Mouse (Mus musculus) ZHBTc4 (cell line): ENCODE measurements at regions not wholly inside any gene's neighbourhood (a gene's known extent, or its start where the extent isn't known, plus 50 kb on each side); places are given as distances from the start of the nearest gene placed in this dataset.
"Not testable (repeated sequence)": the region's sequence is repeated elsewhere in the genome, so short reads cannot be mapped to it uniquely, and the experiment has no call there.

Source experiments
- DNase-seq: peaks from one replicate; pipeline ENCODE4 v3.0.0-alpha.2; 2011; ENCODE audit warnings: low read depth, low spot score

- no peak for DNase-seq
Measured at GRCm38 (mm10) chr14:86322365-86322764, 818.7 kb downstream of the Diaph3 start.

- no peak for DNase-seq
Measured at GRCm38 (mm10) chr14:86315974-86316373, 825.1 kb downstream of the Diaph3 start.

- no peak for DNase-seq
Measured at GRCm38 (mm10) chr14:86308949-86309543, 832.0 kb downstream of the Diaph3 start.

- DNase-seq, result peak; percentile 16
Measured at GRCm38 (mm10) chr14:86307806-86308205, 833.2 kb downstream of the Diaph3 start.

- no peak for DNase-seq
Measured at GRCm38 (mm10) chr14:86301666-86302065, 839.4 kb downstream of the Diaph3 start.

- no peak for DNase-seq
Measured at GRCm38 (mm10) chr14:86300811-86301210, 840.2 kb downstream of the Diaph3 start.

GRCm38 (mm10) chr14:86297991-86298390 is 843.0 kb downstream of the Diaph3 start:
- no peak for DNase-seq

- not testable (repeated sequence) for DNase-seq
Measured at GRCm38 (mm10) chr14:86294606-86295005, 846.4 kb downstream of the Diaph3 start.

- DNase-seq, result no peak
Measured at GRCm38 (mm10) chr14:86293804-86294203, 847.2 kb downstream of the Diaph3 start.

- DNase-seq, result no peak
Measured at GRCm38 (mm10) chr14:86293371-86293770, 847.7 kb downstream of the Diaph3 start.

GRCm38 (mm10) chr14:86290556-86290955 is 850.5 kb downstream of the Diaph3 start:
- no peak for DNase-seq

GRCm38 (mm10) chr14:86261640-86262230 is 879.3 kb downstream of the Diaph3 start:
- DNase-seq, result no peak

- no peak for DNase-seq
Measured at GRCm38 (mm10) chr14:86254196-86254595, 886.8 kb downstream of the Diaph3 start.

- DNase-seq, result no peak
Measured at GRCm38 (mm10) chr14:86251617-86252016, 889.4 kb downstream of the Diaph3 start.

GRCm38 (mm10) chr14:86247686-86248085 is 893.3 kb downstream of the Diaph3 start:
- DNase-seq, result no peak

- DNase-seq, result no peak
Measured at GRCm38 (mm10) chr14:86246770-86247169, 894.3 kb downstream of the Diaph3 start.

GRCm38 (mm10) chr14:86243662-86244061 is 897.4 kb downstream of the Diaph3 start:
- DNase-seq, result no peak

GRCm38 (mm10) chr14:86242836-86243235 is 898.2 kb downstream of the Diaph3 start:
- DNase-seq, result no peak

- peak; percentile 2 for DNase-seq
Measured at GRCm38 (mm10) chr14:86239090-86239489, 901.9 kb downstream of the Diaph3 start.

- DNase-seq, result no peak
Measured at GRCm38 (mm10) chr14:86233305-86233704, 907.7 kb downstream of the Diaph3 start.

- peak; percentile 3 for DNase-seq
Measured at GRCm38 (mm10) chr14:86230609-86231008, 910.4 kb downstream of the Diaph3 start.

GRCm38 (mm10) chr14:86229755-86230154 is 911.3 kb downstream of the Diaph3 start:
- DNase-seq, result no peak

- no peak for DNase-seq
Measured at GRCm38 (mm10) chr14:86215711-86216110, 925.3 kb downstream of the Diaph3 start.

- no peak for DNase-seq
Measured at GRCm38 (mm10) chr14:86211654-86212053, 929.4 kb downstream of the Diaph3 start.
